Mouse (Mus musculus) E14TG2a.4 (cell line): ENCODE results near the gene Hist1h3d.
"Not testable (repeated sequence)": the region's sequence is repeated elsewhere in the genome, so short reads cannot be mapped to it uniquely, and the experiment has no call there.

Experiments
- H3K27me3 ChIP-seq: 2 replicates; pipeline ENCODE4 v1.6.1; 2014; ENCODE audit warnings: low read length, control low read depth; ENCODE audit not compliant: insufficient read depth
- H3K36me3 ChIP-seq: 2 replicates; pipeline ENCODE4 v1.6.1; 2014; ENCODE audit warnings: low read length, control low read depth; ENCODE audit not compliant: insufficient read depth
- H3K4me1 ChIP-seq: replicated peaks from 2 replicates; pipeline ENCODE4 v1.6.1; 2014; ENCODE audit warnings: low read depth, low read length, control low read depth
- H3K4me3 ChIP-seq: replicated peaks from 2 replicates; pipeline ENCODE4 v1.5.1; 2014; ENCODE audit warnings: mild to moderate bottlenecking, low read length
- H3K9me3 ChIP-seq: 2 replicates; pipeline ENCODE4 v1.6.1; 2014; ENCODE audit warnings: low read length, control low read depth
- CTCF ChIP-seq: conservative IDR thresholded peaks from 2 replicates; pipeline ENCODE4 v1.5.1; 2014; ENCODE audit warnings: low read length
- NANOG ChIP-seq: IDR thresholded peaks from 2 replicates; pipeline ENCODE4 v1.6.1; 2014; ENCODE audit warnings: borderline replicate concordance, low read length, mixed read lengths
- POU5F1 ChIP-seq: IDR thresholded peaks from 2 replicates; pipeline ENCODE4 v1.6.1; 2014; ENCODE audit warnings: low read length, borderline replicate concordance

Hist1h3d gene

GRCm38 (mm10) chr13:23562699-23563462 is 12.7 kb upstream of the Hist1h3d start:
- Histone ChIP-seq H3K9me3 (no peaks in the 10 kb centered on the region), H3K4me1 (peaks cover 16% of the 10 kb centered on the region), H3K27me3 (no peaks in the 10 kb centered on the region), H3K4me3 (peak overlapping the region; percentile 74), H3K36me3 (no peaks in the 10 kb centered on the region)
- TF ChIP-seq POU5F1, result no peak
- TF ChIP-seq CTCF, result peak; percentile 59

GRCm38 (mm10) chr13:23564482-23564881 is 11.1 kb upstream of the Hist1h3d start:
- no peaks in the 10 kb centered on the region for H3K36me3 ChIP-seq
- no peak overlapping the region for H3K4me3 ChIP-seq
- peaks cover 16% of the 10 kb centered on the region for H3K4me1 ChIP-seq
- no peaks in the 10 kb centered on the region for H3K9me3 ChIP-seq
- H3K27me3 ChIP-seq, result no peaks in the 10 kb centered on the region
- no peak for TF ChIP-seq CTCF
- no peak for TF ChIP-seq NANOG
- no peak for TF ChIP-seq POU5F1

GRCm38 (mm10) chr13:23570261-23571021 is 5.1 kb upstream of the Hist1h3d start:
- peak overlapping the region; percentile 69 for H3K4me3 ChIP-seq

GRCm38 (mm10) chr13:23571022-23571503 is 4.5 kb upstream of the Hist1h3d start, which contains the start of the genes Hist1h2ae and Hist1h2bg:
Gene Hist1h2ae (minus strand): TSS chr13:23571220.
Gene Hist1h2bg (plus strand): TSS chr13:23571396.
- Histone ChIP-seq H3K4me1 (peaks cover 14% of the 10 kb centered on the region), H3K27me3 (no peaks in the 10 kb centered on the region)
- TF ChIP-seq CTCF (no peak), NANOG (no peak), POU5F1 (no peak)

More at GRCm38 (mm10) chr13:23570261-23571021, 5.1 kb upstream of the Hist1h3d start:
- H3K27me3 ChIP-seq, H3K36me3 ChIP-seq, H3K9me3 ChIP-seq: not testable (repeated sequence)
- H3K4me1 ChIP-seq, result peaks cover 17% of the 10 kb centered on the region

GRCm38 (mm10) chr13:23571504-23572217 is 3.9 kb upstream of the Hist1h3d start:
- Histone ChIP-seq H3K4me1 (peaks cover 16% of the 10 kb centered on the region), H3K4me3 (peak overlapping the region; percentile 69)
- H3K9me3 ChIP-seq, H3K27me3 ChIP-seq, H3K36me3 ChIP-seq: not testable (repeated sequence)

More at GRCm38 (mm10) chr13:23571022-23571503, 4.5 kb upstream of the Hist1h3d start, which contains the start of the genes Hist1h2ae and Hist1h2bg:
- H3K4me3 ChIP-seq, result peak within 1 kb of the TSS; percentile 69
- no peaks in the 10 kb centered on the region for H3K9me3 ChIP-seq
- H3K36me3 ChIP-seq, result no peaks in the 10 kb centered on the region

- Histone ChIP-seq H3K9me3 (no peaks in the 10 kb centered on the region), H3K27me3 (no peaks in the 10 kb centered on the region)
Measured at GRCm38 (mm10) chr13:23572218-23573033, 3.1 kb upstream of the Hist1h3d start.

GRCm38 (mm10) chr13:23573034-23573897 is 2.3 kb upstream of the Hist1h3d start:
- Histone ChIP-seq H3K4me3 (peak overlapping the region; percentile 65), H3K4me1 (peaks cover 24% of the 10 kb centered on the region)

More at GRCm38 (mm10) chr13:23572218-23573033, 3.1 kb upstream of the Hist1h3d start:
- TF ChIP-seq POU5F1 (no peak), NANOG (no peak), CTCF (no peak)
- Histone ChIP-seq H3K4me1 (peaks cover 24% of the 10 kb centered on the region), H3K36me3 (no peaks in the 10 kb centered on the region), H3K4me3 (peak overlapping the region; percentile 69)

GRCm38 (mm10) chr13:23573898-23574524 is 1.6 kb upstream of the Hist1h3d start, which contains the start of the genes Hist1h2bf and Hist1h2ad:
Gene Hist1h2bf (minus strand): TSS chr13:23574196.
Gene Hist1h2ad (plus strand): TSS chr13:23574381.
- peak within 1 kb of the TSS; percentile 78 for H3K4me3 ChIP-seq
- H3K36me3 ChIP-seq, H3K27me3 ChIP-seq, H3K9me3 ChIP-seq: not testable (repeated sequence)
- peaks cover 24% of the 10 kb centered on the region for H3K4me1 ChIP-seq

More at GRCm38 (mm10) chr13:23573034-23573897, 2.3 kb upstream of the Hist1h3d start:
- H3K9me3 ChIP-seq, H3K27me3 ChIP-seq, H3K36me3 ChIP-seq: not testable (repeated sequence)

GRCm38 (mm10) chr13:23574546-23575170 is 905 bp upstream of the Hist1h3d start:
- H3K4me3 ChIP-seq, result peak overlapping the region; percentile 78
- not testable (repeated sequence) for H3K9me3 ChIP-seq, H3K27me3 ChIP-seq, H3K36me3 ChIP-seq
- H3K4me1 ChIP-seq, result peaks cover 24% of the 10 kb centered on the region

GRCm38 (mm10) chr13:23575864-23576313 is 326 bp downstream of the Hist1h3d start:
- H3K4me1 ChIP-seq, result peaks cover 32% of the 10 kb centered on the region
- not testable (repeated sequence) for H3K9me3 ChIP-seq, H3K27me3 ChIP-seq, H3K36me3 ChIP-seq
- peak overlapping the region; percentile 78 for H3K4me3 ChIP-seq
